Mouse (Mus musculus): ENCODE measurements around the gene Taf1d. TPM values are rescaled to one million over a fixed set of nuclear protein-coding genes. Genes with fewer than 3 reads are reported as not detected.
"Not testable (repeated sequence)": the region's sequence is repeated elsewhere in the genome, so short reads cannot be mapped to it uniquely, and the experiment has no call there.

Gene Taf1d
- polyA plus RNA-seq, 1 experiment from 2014 or later = 100 TPM

DNA sequence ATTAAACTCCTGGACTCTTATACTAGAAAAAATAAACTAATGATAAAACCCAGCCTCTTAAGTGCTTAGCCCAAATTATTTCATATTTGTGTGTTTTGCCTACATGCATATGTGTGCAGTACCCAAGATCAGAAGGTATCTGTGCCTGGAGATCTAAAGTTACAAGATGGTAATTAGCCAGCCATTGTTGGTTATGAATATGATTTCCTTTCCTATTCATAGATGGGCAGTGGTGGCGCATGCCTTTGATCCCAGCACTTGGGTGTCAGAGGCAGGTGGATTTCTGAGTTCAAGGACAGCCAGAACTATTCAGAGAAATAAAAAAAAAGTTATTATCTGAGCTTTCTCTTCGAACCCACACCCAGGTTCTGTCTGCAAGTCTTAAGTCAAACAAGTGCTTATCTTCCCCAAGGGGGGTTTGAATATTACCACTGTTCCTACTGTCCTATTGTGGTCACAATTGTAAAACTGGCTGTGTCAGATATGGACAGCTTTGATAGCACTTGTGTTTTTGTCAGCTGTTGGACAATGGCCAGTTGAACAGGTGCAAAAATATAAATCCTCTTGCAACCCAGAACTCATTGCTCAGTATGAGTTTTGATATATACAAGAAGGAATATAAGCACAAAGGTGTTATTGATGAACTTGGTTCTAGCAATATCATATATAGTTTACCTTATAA, 6.2 kb downstream of the Taf1d start:
- Histone ChIP-seq H3K27me3 (ENCODE audit: poor library complexity, severe bottlenecking) (no peaks in the 10 kb centered on the region), H3K9me3 (no peaks in the 10 kb centered on the region), H3K36me3 (replicated peaks) (peaks cover 99% of the 10 kb centered on the region), H3K4me1 (peaks cover 23% of the 10 kb centered on the region), H3K27ac (no peak overlapping the region), H3K4me3 (no peak overlapping the region)
- DNase-seq (ENCODE audit: extremely low spot score, low spot score) = no peak
- WGBS = 97% methylated on average over 2 of the region's 2 CpGs

DNA sequence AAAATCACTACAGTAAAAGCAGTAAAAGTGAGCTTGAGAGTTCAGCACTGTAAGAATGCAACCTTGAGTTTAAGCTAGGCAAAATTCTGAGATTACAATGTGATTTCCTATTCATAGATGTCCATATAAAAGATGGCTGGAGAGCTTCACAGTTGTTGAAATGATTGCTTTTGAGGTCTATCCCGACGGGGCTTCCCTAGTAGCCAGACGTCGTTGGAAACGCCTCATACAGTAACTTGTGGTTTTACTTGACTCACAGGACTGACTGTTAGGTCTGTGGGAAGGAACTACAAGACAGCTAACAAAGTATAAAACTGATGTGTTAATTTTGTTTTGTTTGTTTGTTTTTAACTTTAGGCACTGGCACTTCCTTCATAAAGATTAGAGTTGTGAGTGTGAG, 7.6 kb downstream of the Taf1d start:
- no peak for DNase-seq (ENCODE audit: extremely low spot score, low spot score)
- H3K36me3 ChIP-seq (replicated peaks) = peaks cover 99% of the 10 kb centered on the region

DNA sequence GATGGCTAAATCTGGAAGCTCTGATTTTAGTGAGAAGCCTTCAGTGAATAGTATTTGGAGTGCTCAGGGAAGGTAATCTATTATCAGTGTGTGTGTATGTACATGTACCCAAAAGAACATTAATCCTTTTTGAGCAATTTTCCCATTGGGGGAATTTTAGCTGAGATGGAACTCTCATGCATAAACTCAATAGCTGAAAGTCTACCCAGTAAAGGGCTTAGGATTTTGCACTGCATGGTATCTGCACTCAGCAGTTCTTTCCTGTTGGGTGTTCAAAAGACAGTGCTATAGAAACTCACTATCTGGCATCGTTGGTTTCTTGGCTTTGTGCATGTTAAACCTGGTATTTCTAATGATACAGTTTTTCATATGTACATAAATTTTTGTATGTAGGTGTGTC, 8.6 kb downstream of the Taf1d start:
- no peak for DNase-seq (ENCODE audit: extremely low spot score, low spot score)
- H3K36me3 ChIP-seq (replicated peaks) = peaks cover 99% of the 10 kb centered on the region
- no peaks in the 10 kb centered on the region for H3K27me3 ChIP-seq (ENCODE audit: poor library complexity, severe bottlenecking)
- H3K27ac ChIP-seq = no peak overlapping the region
- no peak overlapping the region for H3K4me3 ChIP-seq
- no peaks in the 10 kb centered on the region for H3K4me1 ChIP-seq
- 91% methylated on average over 1 of the region's 1 CpGs for WGBS
- no peaks in the 10 kb centered on the region for H3K9me3 ChIP-seq

More for the DNA sequence above, 7.6 kb downstream of the Taf1d start:
- Histone ChIP-seq H3K27ac (no peak overlapping the region), H3K4me3 (no peak overlapping the region), H3K4me1 (peaks cover 8% of the 10 kb centered on the region), H3K27me3 (ENCODE audit: poor library complexity, severe bottlenecking) (no peaks in the 10 kb centered on the region), H3K9me3 (no peaks in the 10 kb centered on the region)
- 96% methylated on average over 5 of the region's 5 CpGs for WGBS

DNA sequence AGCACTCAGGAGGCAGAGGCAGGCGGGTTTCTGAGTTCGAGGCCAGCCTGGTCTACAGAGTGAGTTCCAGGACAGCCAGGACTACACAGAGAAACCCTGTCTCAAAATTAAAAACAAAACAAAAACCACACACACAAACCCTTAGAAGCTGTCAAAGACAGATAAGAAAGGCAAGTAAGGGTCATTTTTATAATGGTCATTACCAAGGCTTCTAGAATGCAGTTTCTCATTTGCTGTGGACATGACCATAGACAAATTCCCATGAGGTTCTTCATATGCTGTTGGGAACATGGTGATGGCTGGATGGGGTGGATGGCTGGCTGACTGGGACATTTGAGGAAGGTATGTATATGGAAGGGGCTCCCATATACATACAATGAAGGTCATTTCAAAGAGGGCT, 10.3 kb downstream of the Taf1d start:
- not testable (repeated sequence) for H3K4me3 ChIP-seq; DNase-seq (ENCODE audit: extremely low spot score, low spot score); H3K27me3 ChIP-seq (ENCODE audit: poor library complexity, severe bottlenecking); H3K9me3 ChIP-seq; H3K27ac ChIP-seq; H3K4me1 ChIP-seq
- H3K36me3 ChIP-seq (replicated peaks) = peaks cover 99% of the 10 kb centered on the region
- WGBS = 96% methylated on average over 2 of the region's 2 CpGs

DNA sequence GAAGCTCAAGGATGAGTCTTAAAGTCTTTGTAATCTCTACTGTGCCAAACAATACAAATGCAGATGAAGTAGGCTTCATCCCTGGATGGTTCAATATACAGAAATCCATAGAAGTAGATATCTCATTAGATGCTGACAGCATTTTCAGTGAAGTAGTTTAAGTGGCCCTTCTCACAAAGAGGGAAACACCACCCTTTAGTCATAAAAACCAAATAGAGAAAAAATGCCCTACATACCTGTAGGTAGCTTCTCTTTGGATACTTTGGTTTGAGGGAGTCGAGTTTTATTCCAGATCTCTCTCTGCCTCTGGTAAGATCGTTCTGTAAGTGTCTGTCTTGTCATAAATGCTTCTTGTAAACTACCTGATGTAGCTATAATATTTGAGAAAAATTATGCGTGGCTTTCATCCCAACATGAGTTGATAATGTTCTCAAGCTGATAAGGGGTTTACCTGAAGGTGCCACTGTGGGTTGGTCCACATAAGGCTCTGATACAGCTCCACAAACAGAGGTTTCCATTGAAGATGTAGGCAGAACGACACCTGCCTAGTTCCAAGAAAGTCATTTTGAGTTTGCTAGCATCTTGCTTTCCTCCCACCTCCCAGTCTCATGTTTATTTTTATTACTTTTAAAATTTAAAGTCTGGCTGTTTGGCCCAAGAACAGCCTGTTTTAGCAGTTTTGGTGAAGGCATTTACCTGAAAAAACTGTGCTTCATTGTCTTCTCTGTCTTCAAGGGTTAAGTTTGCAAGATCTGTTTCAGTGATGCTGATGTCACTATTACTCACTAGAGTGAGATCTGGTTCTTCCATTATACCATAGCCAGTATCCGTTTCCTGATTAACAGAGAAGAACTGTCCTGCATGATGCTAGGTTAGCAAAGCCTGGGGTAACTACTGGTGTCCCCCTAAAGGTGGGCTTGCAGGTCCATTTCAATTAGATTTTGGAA, 11.5 kb downstream of the Taf1d start:
- no peak for DNase-seq (ENCODE audit: extremely low spot score, low spot score)
- 67% methylated on average over 5 of the region's 5 CpGs for WGBS
- Histone ChIP-seq H3K36me3 (replicated peaks) (peaks cover 99% of the 10 kb centered on the region), H3K27ac (no peak overlapping the region), H3K4me3 (no peak overlapping the region), H3K4me1 (no peaks in the 10 kb centered on the region), H3K9me3 (no peaks in the 10 kb centered on the region), H3K27me3 (ENCODE audit: poor library complexity, severe bottlenecking) (no peaks in the 10 kb centered on the region)

DNA sequence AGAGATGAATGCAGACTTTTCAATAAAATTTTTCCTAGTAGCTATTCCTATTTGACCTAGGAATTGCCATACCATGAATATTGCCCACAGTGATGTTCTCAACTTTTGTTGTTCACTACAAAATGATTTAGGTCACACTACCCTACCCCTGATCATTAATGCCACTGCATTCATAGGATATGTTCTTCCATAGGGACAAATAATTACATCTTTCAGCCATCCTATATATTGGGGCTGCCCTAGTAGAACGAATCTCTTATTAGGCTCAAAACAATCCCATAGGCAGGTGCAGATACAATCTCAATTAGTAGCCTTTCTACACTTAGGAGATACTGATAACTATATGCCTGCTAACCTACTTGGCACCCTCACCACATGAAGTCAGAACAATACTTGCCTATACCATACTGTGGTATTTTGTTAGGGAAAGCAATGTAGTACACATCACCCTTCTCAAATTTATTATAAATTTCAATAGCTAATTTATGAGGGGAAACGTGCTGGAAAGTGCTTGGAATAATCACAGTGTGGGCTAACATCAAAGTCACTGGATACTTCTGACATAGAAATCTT, 12.2 kb downstream of the Taf1d start:
- peaks cover 99% of the 10 kb centered on the region for H3K36me3 ChIP-seq (replicated peaks)
- no peaks in the 10 kb centered on the region for H3K27me3 ChIP-seq (ENCODE audit: poor library complexity, severe bottlenecking)
- H3K4me1 ChIP-seq = no peaks in the 10 kb centered on the region
- no peak overlapping the region for H3K27ac ChIP-seq
- DNase-seq (ENCODE audit: extremely low spot score, low spot score) = no peak
- no peak overlapping the region for H3K4me3 ChIP-seq
- WGBS = 88% methylated on average over 2 of the region's 2 CpGs
- H3K9me3 ChIP-seq = no peaks in the 10 kb centered on the region

DNA sequence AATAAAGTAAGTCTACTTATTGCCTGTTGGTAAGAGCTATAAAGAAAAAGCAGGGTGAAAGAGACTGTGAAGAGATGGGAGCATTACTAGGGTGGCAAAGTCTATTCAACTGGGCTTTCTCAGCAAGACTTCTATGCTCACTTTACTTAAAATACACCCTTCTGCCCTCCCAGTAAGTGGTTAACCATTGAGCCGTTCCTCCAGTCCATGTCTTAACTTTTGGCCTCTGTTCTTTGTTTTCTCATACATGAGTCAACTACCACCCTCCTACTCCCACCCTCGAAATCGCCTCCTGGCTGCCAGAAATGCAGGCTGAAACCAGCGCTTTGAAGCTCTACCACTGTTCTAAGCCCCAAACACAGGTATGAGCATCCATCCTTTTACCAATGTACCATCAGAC, 31.8 kb downstream of the Taf1d start:
- Histone ChIP-seq H3K4me3 (no peak overlapping the region), H3K4me1 (no peaks in the 10 kb centered on the region), H3K36me3 (replicated peaks) (peaks cover 97% of the 10 kb centered on the region), H3K27me3 (ENCODE audit: poor library complexity, severe bottlenecking) (no peaks in the 10 kb centered on the region), H3K27ac (no peak overlapping the region), H3K9me3 (no peaks in the 10 kb centered on the region)
- no peak for DNase-seq (ENCODE audit: extremely low spot score, low spot score)
- WGBS = 99% methylated on average over 4 of the region's 4 CpGs

DNA sequence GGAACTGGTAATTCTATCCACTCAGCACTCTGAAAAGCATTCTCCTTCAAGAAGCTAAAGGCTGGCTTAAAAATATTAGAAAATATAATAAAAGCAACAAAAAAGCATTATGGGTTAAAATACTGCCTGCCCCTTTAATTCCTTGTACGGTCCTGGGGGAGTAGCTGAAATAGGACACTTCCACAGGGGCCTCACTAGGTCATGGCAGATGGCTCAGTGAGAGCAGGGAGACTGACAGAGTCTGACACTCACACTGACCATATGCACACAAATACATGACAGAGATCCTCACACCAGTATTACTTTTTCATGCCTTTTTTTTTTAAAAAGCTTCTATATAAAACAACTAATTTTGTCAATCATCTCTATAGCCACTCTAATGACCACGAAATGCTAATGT, 43.9 kb downstream of the Taf1d start:
- peaks cover 92% of the 10 kb centered on the region for H3K36me3 ChIP-seq (replicated peaks)
- H3K4me3 ChIP-seq = no peak overlapping the region
- H3K27me3 ChIP-seq (ENCODE audit: poor library complexity, severe bottlenecking) = no peaks in the 10 kb centered on the region
- H3K9me3 ChIP-seq = no peaks in the 10 kb centered on the region
- H3K4me1 ChIP-seq = no peaks in the 10 kb centered on the region
- no peak for DNase-seq (ENCODE audit: extremely low spot score, low spot score)
- H3K27ac ChIP-seq = no peak overlapping the region
- WGBS = 79% methylated on average over 2 of the region's 2 CpGs

DNA sequence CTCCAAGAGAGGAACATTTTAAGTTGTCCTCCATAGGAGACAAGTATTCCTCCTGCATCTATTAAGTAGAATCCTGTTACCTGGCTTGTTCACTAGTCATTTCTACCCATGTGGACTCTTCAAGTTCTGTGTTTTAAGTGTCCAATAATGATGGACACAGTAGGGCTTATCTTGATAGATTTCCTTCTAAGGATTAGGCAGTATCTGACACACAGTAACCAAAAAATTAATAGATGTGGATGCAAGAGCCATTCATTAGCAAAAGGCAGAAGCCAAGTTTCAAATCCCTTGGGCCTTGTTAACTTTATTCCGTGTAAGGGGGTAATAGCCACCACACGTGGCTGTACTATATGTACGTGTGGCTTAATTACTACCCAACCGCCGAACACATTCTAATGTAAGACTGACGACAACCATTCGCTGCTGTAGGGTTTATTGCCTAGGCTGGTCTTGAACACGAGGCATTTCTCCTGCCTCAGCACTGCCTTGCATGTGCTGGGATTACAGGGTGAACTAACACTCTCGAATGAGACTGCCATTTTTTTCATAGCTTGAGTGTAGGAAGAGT, 51.0 kb downstream of the Taf1d start:
- no peak for DNase-seq (ENCODE audit: extremely low spot score, low spot score)
- Histone ChIP-seq H3K4me3 (peak overlapping the region; percentile 75), H3K4me1 (peaks cover 14% of the 10 kb centered on the region), H3K9me3 (no peaks in the 10 kb centered on the region), H3K27me3 (ENCODE audit: poor library complexity, severe bottlenecking) (peaks cover 5% of the 10 kb centered on the region; the same call in 1 of the 2 replicates), H3K27ac (peak overlapping the region; percentile 94), H3K36me3 (replicated peaks) (peaks cover 21% of the 10 kb centered on the region)
- 2% methylated on average over 9 of the region's 9 CpGs for WGBS

DNA sequence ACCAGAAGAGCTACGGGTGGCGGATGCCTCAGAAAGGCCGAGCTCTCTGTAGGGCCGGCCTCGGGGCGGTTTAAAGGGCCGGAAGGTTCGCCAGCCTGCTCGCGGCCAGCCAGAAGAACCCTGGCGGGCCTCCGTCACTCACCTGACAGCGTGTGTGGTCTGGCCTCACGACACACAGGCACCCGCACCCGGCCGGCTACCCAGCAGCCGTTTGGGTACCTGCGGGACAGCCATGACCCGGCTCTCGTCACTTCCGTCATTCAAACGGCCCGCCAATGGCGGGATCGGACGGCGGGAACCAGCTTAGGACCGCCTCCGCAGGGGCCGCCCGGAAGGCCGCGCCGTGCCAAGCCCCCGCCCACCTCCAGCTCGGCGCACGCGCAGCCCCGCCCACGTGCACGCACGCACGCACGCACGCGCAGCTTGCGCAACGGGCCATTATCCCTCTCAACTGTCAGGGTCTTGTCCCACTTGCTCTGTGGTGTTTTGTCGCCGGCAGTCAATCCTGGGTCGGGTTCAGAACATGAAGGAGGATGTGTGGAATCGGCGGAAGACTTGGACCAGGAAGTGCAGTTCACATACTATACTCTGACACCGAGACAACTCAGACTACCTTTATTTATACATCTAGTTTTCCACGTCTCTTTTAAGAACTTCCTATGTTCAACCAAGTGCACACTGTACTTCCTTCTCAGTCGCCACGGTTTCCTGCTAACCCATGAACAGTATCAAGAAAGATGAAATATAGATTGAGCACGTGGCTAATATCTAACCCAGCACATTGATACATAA, 51.7 kb downstream of the Taf1d start, which contains the start of gene Cep295:
Gene Cep295 (minus strand): TSS at position 305 of the 792 bp plus-strand sequence.
- peak; percentile 96 for DNase-seq (ENCODE audit: extremely low spot score, low spot score)
- peak within 1 kb of the TSS; percentile 75 for H3K4me3 ChIP-seq
- H3K27me3 ChIP-seq (ENCODE audit: poor library complexity, severe bottlenecking) = peaks cover 5% of the 10 kb centered on the region; the same call in 1 of the 2 replicates
- H3K4me1 ChIP-seq = peaks cover 14% of the 10 kb centered on the region
- H3K36me3 ChIP-seq (replicated peaks) = peaks cover 14% of the 10 kb centered on the region
- peak within 1 kb of the TSS; percentile 94 for H3K27ac ChIP-seq
- H3K9me3 ChIP-seq = no peaks in the 10 kb centered on the region
- WGBS = 3% methylated on average over 59 of the region's 60 CpGs

DNA sequence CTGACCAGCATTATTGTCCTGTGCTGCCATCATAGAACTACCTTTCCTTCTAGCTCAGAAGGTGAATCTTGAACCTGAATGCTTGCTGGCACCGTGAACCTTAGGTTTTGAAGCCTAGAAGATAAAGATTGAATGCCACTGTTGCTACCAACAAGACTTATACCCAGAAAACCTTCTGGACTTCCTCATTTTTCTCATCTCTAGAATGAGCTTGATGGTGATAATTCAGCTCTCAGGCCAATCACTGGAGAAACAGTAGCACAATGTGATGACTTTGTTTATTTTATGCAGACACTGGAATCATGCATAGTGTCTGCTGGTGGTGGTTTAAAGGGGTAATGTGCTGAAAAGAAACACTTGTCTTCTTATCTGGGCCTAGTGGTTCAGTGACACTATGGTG, 58.8 kb downstream of the Taf1d start:
- Histone ChIP-seq H3K9me3 (no peaks in the 10 kb centered on the region), H3K36me3 (replicated peaks) (no peaks in the 10 kb centered on the region), H3K27me3 (ENCODE audit: poor library complexity, severe bottlenecking) (no peaks in the 10 kb centered on the region), H3K4me3 (no peak overlapping the region), H3K27ac (no peak overlapping the region), H3K4me1 (no peaks in the 10 kb centered on the region)
- WGBS = 84% methylated on average over 1 of the region's 1 CpGs
- DNase-seq (ENCODE audit: extremely low spot score, low spot score) = no peak

DNA sequence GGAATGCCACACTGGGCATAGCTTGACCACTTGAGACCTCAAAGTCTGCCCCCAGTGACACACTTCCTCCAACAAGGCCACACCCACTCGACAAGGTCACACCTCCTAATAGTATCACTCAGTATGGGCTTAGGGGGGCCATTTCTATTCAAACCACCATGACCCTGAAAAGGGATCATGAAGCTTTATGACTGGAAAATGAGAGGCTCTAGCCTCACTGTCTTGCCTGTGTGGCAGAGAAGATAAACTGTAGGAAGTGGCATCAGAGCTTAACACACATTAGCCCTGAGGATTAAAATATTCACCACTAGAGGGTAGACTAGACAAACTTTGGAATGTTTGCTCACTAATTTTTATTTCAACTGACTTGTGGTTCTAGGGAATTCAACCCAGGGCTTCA, 59.8 kb downstream of the Taf1d start:
- no peaks in the 10 kb centered on the region for H3K27me3 ChIP-seq (ENCODE audit: poor library complexity, severe bottlenecking)
- H3K36me3 ChIP-seq (replicated peaks) = no peaks in the 10 kb centered on the region
- no peaks in the 10 kb centered on the region for H3K9me3 ChIP-seq
- no peaks in the 10 kb centered on the region for H3K4me1 ChIP-seq
- H3K4me3 ChIP-seq = no peak overlapping the region
- H3K27ac ChIP-seq = no peak overlapping the region
- 86% methylated on average over 1 of the region's 1 CpGs for WGBS
- no peak for DNase-seq (ENCODE audit: extremely low spot score, low spot score)
